In genomic region chr6:129349524-129350352, GRCm38 (mm10) we compare ENCODE assay signal across 11 mouse cellular contexts. TPM values are rescaled to one million over a fixed set of nuclear protein-coding genes. Genes with fewer than 3 reads are reported as not detected.
DNase-seq lines count a peak whose midpoint lies in the region; ATAC-seq lines count a peak whose summit lies in the region.
"Had no signal": no experiment of that assay in that cellular context is flagged by ENCODE, and none has a peak within 500 bp of the region (broad histone marks: within the 10 kb centered on the region; RNA-seq: fewer than 3 reads in every experiment).

No protein-coding gene starts in this region.

- ATAC-seq in megakaryocyte progenitor cell, adult 5-6 weeks (replicated peaks; ENCODE audit: poor library complexity): peak; percentile 87
- no peak for ATAC-seq in CD4-positive, CD25-positive, alpha-beta regulatory T cell, adult 4 months

- DNase-seq in B cell, adult 2 months: peak; percentile 66 to 68
- peak; percentile 54 for DNase-seq in ZHBTc4 (ENCODE audit: low read depth, low spot score)
- DNase-seq in kidney, postnatal 25 days: peak; percentile 7 to 38
- no peak for DNase-seq in right cerebral cortex, postnatal 10 days (ENCODE audit: low spot score in 2 of 2)
- no peak for DNase-seq in T-cell, adult 2 months (ENCODE audit: low spot score)
- DNase-seq in frontal cortex, postnatal 10 days (ENCODE audit: low spot score in 2 of 2): no peak
- DNase-seq: adrenal gland, adult 8-10 months had no signal

RNA-seq across cellular contexts. Expression of gene Clec12a, which starts 7.2 kb away (rescaled TPM):
- 726 and 820 TPM in 2 replicates for total RNA-seq in megakaryocyte progenitor cell, adult 5-6 weeks (2015)
- total RNA-seq in megakaryocyte progenitor cell, adult 5-6 weeks (2017): 640 and 745 TPM in 2 replicates
- 1 to 10 TPM; 1.3 to 1.4 TPM for polyA plus RNA-seq in CD4-positive, CD25-positive, alpha-beta regulatory T cell, adult 4 months (2017; shearing (Covaris generic))
- total RNA-seq: layer of hippocampus, adult 18-20 months had no signal

RNA-seq across cellular contexts. Expression of gene 4922502D21Rik, which starts 18.1 kb away (rescaled TPM):
- 0.42 TPM in 1 of 2 replicates, not detected in the other for total RNA-seq in megakaryocyte progenitor cell, adult 5-6 weeks (2015)
- total RNA-seq in megakaryocyte progenitor cell, adult 5-6 weeks (2017): 0.34 TPM in 1 of 2 replicates, not detected in the other
- not detected for polyA plus RNA-seq in CD4-positive, CD25-positive, alpha-beta regulatory T cell, adult 4 months (2017; shearing (Covaris generic))
- total RNA-seq: adrenal gland, adult 8-10 months; layer of hippocampus, adult 18-20 months had no signal
- polyA plus RNA-seq: forebrain, embryonic 12.5 days had no signal

RNA-seq across cellular contexts. Expression of gene Clec12b, which starts 35.9 kb away (rescaled TPM):
- not detected in 2 replicates for total RNA-seq in megakaryocyte progenitor cell, adult 5-6 weeks (2015)
- not detected in 2 replicates for total RNA-seq in megakaryocyte progenitor cell, adult 5-6 weeks (2017)
- polyA plus RNA-seq in CD4-positive, CD25-positive, alpha-beta regulatory T cell, adult 4 months (2017; shearing (Covaris generic)): not detected
- total RNA-seq: layer of hippocampus, adult 18-20 months had no signal
- polyA plus RNA-seq: forebrain, embryonic 12.5 days had no signal

RNA-seq across cellular contexts. Expression of gene Clec1b, which starts 47.4 kb away (rescaled TPM):
- total RNA-seq in megakaryocyte progenitor cell, adult 5-6 weeks (2015): 0.17 and 0.22 TPM in 2 replicates
- total RNA-seq in megakaryocyte progenitor cell, adult 5-6 weeks (2017): 0.17 and 0.42 TPM in 2 replicates
- under 1 TPM in 1 of 2 experiments, not detected in 1; 0.56 TPM for polyA plus RNA-seq in CD4-positive, CD25-positive, alpha-beta regulatory T cell, adult 4 months (2017; shearing (Covaris generic))
- total RNA-seq: layer of hippocampus, adult 18-20 months had no signal

RNA-seq across cellular contexts. Expression of gene Clec9a, which starts 58.9 kb away (rescaled TPM):
- 5.2 and 6.3 TPM in 2 replicates for total RNA-seq in megakaryocyte progenitor cell, adult 5-6 weeks (2015)
- 2.0 and 3.4 TPM in 2 replicates for total RNA-seq in megakaryocyte progenitor cell, adult 5-6 weeks (2017)
- polyA plus RNA-seq in CD4-positive, CD25-positive, alpha-beta regulatory T cell, adult 4 months (2017; shearing (Covaris generic)): not detected
- total RNA-seq: layer of hippocampus, adult 18-20 months had no signal

Comparison
In these comparisons a context has a peak if more than half of its experiments do, and no peak if none do; other contexts are left out.
1. DNase-seq: peak in B cell, adult 2 months (2 of 2), ZHBTc4 (single experiment) and kidney, postnatal 25 days (2 of 2); none in right cerebral cortex, postnatal 10 days (0 of 2), T-cell, adult 2 months (single experiment) and frontal cortex, postnatal 10 days (0 of 2).